Mouse (Mus musculus) gastrocnemius, adult 8-10 months (tissue): Measurements from ENCODE around the gene Mpv17l2. TPM values are rescaled to one million over a fixed set of nuclear protein-coding genes. Genes with fewer than 3 reads are reported as not detected.
A peak's percentile ranks its signal among the peaks of the same experiment; 100 is the strongest.

Experiments
- DNase-seq, 2 experiments: peaks; one replicate each; pipeline ENCODE4 v3.0.0; 2022; ENCODE audit warnings: low spot score in 2 of 2
- total RNA-seq, 4 experiments: library from RNA; stranded (reverse); gene quantifications; 2 replicates each; pipeline ENCODE4 v1.2.4; 2022

The Mpv17l2 gene
- total RNA-seq, 4 experiments from 2014 or later = 19.7 to 24.6 (median 22.2) TPM

- DNase-seq = no peak
Observed at GRCm38 (mm10) chr8:70767503-70767902, 6.8 kb upstream of the Mpv17l2 start.

- DNase-seq = peak; percentile 70 to 82
Observed at GRCm38 (mm10) chr8:70766571-70767440, 6.1 kb upstream of the Mpv17l2 start.

- no peak for DNase-seq
Observed at GRCm38 (mm10) chr8:70765838-70766570, 5.3 kb upstream of the Mpv17l2 start.

GRCm38 (mm10) chr8:70765329-70765728 lies 4.6 kb upstream of the Mpv17l2 start:
- DNase-seq = no peak

GRCm38 (mm10) chr8:70764676-70765075 lies 3.9 kb upstream of the Mpv17l2 start:
- DNase-seq = no peak

GRCm38 (mm10) chr8:70764026-70764425 lies 3.3 kb upstream of the Mpv17l2 start:
- DNase-seq = no peak

GRCm38 (mm10) chr8:70763354-70763753 lies 2.6 kb upstream of the Mpv17l2 start:
- no peak for DNase-seq

GRCm38 (mm10) chr8:70762118-70762517 lies 1.4 kb upstream of the Mpv17l2 start:
- no peak for DNase-seq

- DNase-seq = no peak
Observed at GRCm38 (mm10) chr8:70760350-70760749, 396 bp downstream of the Mpv17l2 start.

- peak in 1 of 2 experiments; percentile 55 for DNase-seq
Observed at GRCm38 (mm10) chr8:70758616-70759561, 1.9 kb downstream of the Mpv17l2 start.

GRCm38 (mm10) chr8:70758308-70758615 lies 2.5 kb downstream of the Mpv17l2 start:
- DNase-seq = no peak

GRCm38 (mm10) chr8:70757523-70758307 lies 3.0 kb downstream of the Mpv17l2 start:
- peak in 1 of 2 experiments; percentile 6 for DNase-seq

- no peak for DNase-seq
Observed at GRCm38 (mm10) chr8:70756476-70757040, 4.2 kb downstream of the Mpv17l2 start.

- peak in 1 of 2 experiments; percentile 8 for DNase-seq
Observed at GRCm38 (mm10) chr8:70755661-70756475, 4.9 kb downstream of the Mpv17l2 start.

- DNase-seq = peak in 1 of 2 experiments; percentile 67
Observed at GRCm38 (mm10) chr8:70754871-70755660, 5.7 kb downstream of the Mpv17l2 start.

GRCm38 (mm10) chr8:70754043-70754870 lies 6.5 kb downstream of the Mpv17l2 start, which contains the start of gene Rab3a:
Gene Rab3a, plus strand, starts transcription at chr8:70754679.
- peak; percentile 95 to 97 for DNase-seq

- DNase-seq = peak; percentile 92 to 93
Observed at GRCm38 (mm10) chr8:70753151-70753550, 7.6 kb downstream of the Mpv17l2 start.
